Mouse (Mus musculus) stomach, embryonic 14.5 days (tissue): ENCODE data around the gene Gm14548. TPM values are rescaled to one million over a fixed set of nuclear protein-coding genes. Genes with fewer than 3 reads are reported as not detected.
"Not testable (repeated sequence)": the region's sequence is repeated elsewhere in the genome, so short reads cannot be mapped to it uniquely, and the experiment has no call there.

ENCODE experiments used
- ATAC-seq: fragments of 200-750 bp; cut with Nextera tagmentation; 2 replicates; pipeline ENCODE4 v1.8.0; 2017; ENCODE audit warnings: low read depth, moderate TSS enrichment; ENCODE audit not compliant: insufficient number of reproducible peaks, insufficient read depth, low FRiP score
- H3K27ac ChIP-seq: fragments of 300-500 bp; sonication (generic); 2 replicates; pipeline ENCODE4 v1.5.1; 2014; ENCODE audit warnings: mild to moderate bottlenecking, low read length, moderate library complexity, mixed read lengths
- H3K27me3 ChIP-seq: fragments of 300-500 bp; sonication (generic); 2 replicates; pipeline ENCODE4 v1.6.1; 2014; ENCODE audit warnings: low read length, control low read depth, mixed read lengths; ENCODE audit not compliant: control insufficient read depth, insufficient read depth
- H3K36me3 ChIP-seq: fragments of 300-500 bp; sonication (generic); 2 replicates; pipeline ENCODE4 v1.6.1; 2014; ENCODE audit warnings: mild to moderate bottlenecking, control low read depth, low read length, moderate library complexity, mixed read lengths; ENCODE audit not compliant: control insufficient read depth, insufficient read depth
- H3K4me1 ChIP-seq: fragments of 300-500 bp; sonication (generic); 2 replicates; pipeline ENCODE4 v1.6.1; 2014; ENCODE audit warnings: low read length, control low read depth, mixed read lengths; ENCODE audit not compliant: control insufficient read depth, insufficient read depth
- H3K4me2 ChIP-seq: fragments of 300-500 bp; sonication (generic); replicated peaks from 2 replicates; pipeline ENCODE4 v1.6.1; 2014; ENCODE audit warnings: low read depth, low read length, control low read depth
- H3K4me3 ChIP-seq: fragments of 300-500 bp; sonication (generic); 2 replicates; pipeline ENCODE4 v1.5.1; 2014; ENCODE audit warnings: low read depth, low read length, control low read depth
- H3K9ac ChIP-seq: fragments of 300-500 bp; sonication (generic); replicated peaks from 2 replicates; pipeline ENCODE4 v1.6.1; 2014; ENCODE audit warnings: low read depth, mild to moderate bottlenecking, control low read depth, low read length, moderate library complexity, mixed read lengths
- H3K9me3 ChIP-seq: fragments of 300-500 bp; sonication (generic); 2 replicates; pipeline ENCODE4 v1.6.1; 2016; ENCODE audit warnings: low read depth, low read length, control low read depth; ENCODE audit not compliant: control insufficient read depth
- WGBS: fragments of 180-500 bp; shearing (Covaris S2); extraction: QIAGEN DNeasy Blood & Tissue Kit; methylation state at CpG from one replicate; pipeline ENCODE4 v1.1.7; 2014; 5-methylcytosine and 5-hydroxymethylcytosine counted together
- polyA plus RNA-seq: library from polyadenylated mRNA; unstranded; fragments of >200 nt; fragmentation: Nextera tagmentation; extraction: Ambion mirVana; gene quantifications from 2 replicates; pipeline ENCODE4 v1.2.1, GENCODE M21; 2014

Gene Gm14548
- polyA plus RNA-seq, result not detected in 2 replicates

DNA sequence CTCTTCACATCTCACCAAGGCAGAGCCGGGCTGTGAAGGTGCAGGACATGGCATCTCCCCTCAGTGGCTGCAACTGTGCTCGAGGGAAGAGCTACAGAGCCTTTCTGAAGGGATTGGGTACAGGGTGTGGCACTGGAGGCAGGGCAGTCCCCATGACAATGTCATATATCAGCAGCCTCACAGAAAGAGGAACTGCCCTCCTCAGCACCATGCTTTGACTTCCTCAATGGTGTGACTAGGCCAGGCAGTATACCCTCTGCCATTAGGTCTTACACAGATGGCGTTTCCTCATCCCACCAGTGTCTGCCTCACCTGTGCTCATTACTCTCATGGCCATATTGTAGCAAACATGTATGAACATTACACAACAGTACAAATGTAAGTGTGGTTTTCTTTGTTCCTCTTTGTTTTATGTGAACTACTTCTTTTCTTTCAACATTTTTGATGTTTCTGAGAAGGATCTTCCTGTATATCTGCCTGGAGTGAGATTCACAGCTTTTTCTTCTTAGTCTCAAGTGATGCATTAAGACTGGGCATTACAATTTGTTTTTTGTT, at the start of gene Gm14548:
Gene Gm14548, minus strand, starts transcription at position 85 of the 555 bp plus-strand sequence.
- not testable (repeated sequence) for ATAC-seq, H3K9me3 ChIP-seq, H3K27ac ChIP-seq, H3K36me3 ChIP-seq, H3K4me1 ChIP-seq, H3K4me2 ChIP-seq, H3K4me3 ChIP-seq, H3K9ac ChIP-seq, H3K27me3 ChIP-seq
- 59% methylated on average over 3 of the region's 3 CpGs for WGBS

DNA sequence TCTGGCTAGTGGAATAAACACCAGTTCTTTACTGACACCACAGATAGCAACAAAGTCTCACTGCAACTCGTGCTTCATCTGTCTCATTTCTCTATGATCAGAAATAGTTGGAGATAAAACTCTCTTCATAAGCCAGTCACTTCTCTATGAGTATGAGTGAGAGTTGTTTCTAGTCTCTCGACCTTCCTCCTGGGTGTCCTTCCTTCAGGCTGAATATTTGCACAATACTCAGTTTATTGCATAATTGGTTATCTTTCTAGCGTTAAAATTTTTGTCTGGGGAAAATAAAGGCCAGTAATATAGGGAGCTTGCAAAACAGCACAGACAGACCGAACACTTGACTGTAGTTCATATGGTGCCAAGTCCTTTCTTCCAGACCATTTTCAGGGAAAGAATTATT, 48.2 kb upstream of the Gm14548 start:
- no peaks in the 10 kb centered on the region for H3K4me1 ChIP-seq
- ATAC-seq, result no peak
- H3K27me3 ChIP-seq, result no peaks in the 10 kb centered on the region
- 63% methylated on average over 4 of the region's 4 CpGs for WGBS
- no peaks in the 10 kb centered on the region for H3K36me3 ChIP-seq
- no peak overlapping the region for H3K4me3 ChIP-seq
- no peaks in the 10 kb centered on the region for H3K9me3 ChIP-seq
- H3K27ac ChIP-seq, result no peak overlapping the region
- H3K9ac ChIP-seq, result no peak overlapping the region
- no peak overlapping the region for H3K4me2 ChIP-seq

DNA sequence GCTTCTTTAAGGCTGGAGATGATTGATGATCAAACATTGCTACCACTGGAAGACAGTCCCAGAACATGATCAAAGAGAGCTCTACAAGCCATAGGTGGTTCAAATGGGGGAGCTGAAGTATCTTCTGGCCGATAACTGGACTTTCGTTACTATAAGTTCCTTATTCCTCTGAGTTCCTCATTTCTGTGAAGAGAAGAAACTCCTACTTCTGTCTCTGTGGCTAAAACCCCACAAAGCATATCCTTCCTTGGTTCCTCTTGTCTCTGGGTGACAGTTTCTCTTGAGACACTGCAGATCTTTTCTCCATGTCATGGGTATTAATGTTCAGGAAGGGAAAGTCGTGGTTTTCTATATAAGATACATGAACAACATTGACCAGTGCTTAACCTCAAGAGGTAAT, 43.0 kb upstream of the Gm14548 start:
- Histone ChIP-seq H3K36me3 (no peaks in the 10 kb centered on the region), H3K4me2 (no peak overlapping the region), H3K9me3 (no peaks in the 10 kb centered on the region), H3K9ac (no peak overlapping the region), H3K27me3 (no peaks in the 10 kb centered on the region), H3K4me1 (no peaks in the 10 kb centered on the region), H3K4me3 (no peak overlapping the region), H3K27ac (no peak overlapping the region)
- ATAC-seq, result no peak
- WGBS, result 69% methylated on average over 3 of the region's 3 CpGs

DNA sequence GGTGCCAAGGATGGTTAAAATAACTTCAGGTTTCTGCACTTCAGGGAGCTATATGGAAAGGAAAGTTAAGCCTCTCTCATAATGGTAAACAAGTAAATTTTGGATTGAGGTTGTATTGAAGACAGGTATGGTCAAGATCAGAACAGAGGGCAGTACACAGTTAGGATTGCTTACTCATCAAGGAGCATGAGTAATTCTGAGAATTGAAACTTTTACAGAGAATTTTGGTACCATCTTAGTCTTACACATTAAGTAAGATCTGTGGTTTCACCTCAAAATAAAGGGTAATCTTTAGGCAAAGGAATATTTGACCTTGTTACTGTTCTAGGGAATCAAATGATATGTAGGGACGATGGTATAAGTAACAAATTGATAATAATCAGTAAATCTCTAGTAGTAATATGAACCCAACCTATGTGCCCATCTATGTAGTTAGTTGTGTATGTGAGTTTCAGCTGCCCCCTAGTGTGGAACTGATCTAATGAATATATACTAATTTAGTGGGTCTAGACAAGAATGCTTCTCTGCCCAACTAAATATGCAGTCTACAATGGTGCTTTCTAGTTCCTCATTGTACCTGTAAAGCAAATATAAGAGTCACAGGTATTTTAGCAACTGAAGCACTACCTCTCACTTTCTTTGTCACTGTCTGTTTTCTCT, 42.1 kb upstream of the Gm14548 start:
- Histone ChIP-seq H3K4me2 (no peak overlapping the region), H3K36me3 (no peaks in the 10 kb centered on the region), H3K4me1 (no peaks in the 10 kb centered on the region), H3K9me3 (no peaks in the 10 kb centered on the region), H3K27me3 (no peaks in the 10 kb centered on the region), H3K9ac (no peak overlapping the region), H3K27ac (no peak overlapping the region), H3K4me3 (no peak overlapping the region)
- ATAC-seq, result no peak
- 66% methylated on average over 1 of the region's 1 CpGs for WGBS

DNA sequence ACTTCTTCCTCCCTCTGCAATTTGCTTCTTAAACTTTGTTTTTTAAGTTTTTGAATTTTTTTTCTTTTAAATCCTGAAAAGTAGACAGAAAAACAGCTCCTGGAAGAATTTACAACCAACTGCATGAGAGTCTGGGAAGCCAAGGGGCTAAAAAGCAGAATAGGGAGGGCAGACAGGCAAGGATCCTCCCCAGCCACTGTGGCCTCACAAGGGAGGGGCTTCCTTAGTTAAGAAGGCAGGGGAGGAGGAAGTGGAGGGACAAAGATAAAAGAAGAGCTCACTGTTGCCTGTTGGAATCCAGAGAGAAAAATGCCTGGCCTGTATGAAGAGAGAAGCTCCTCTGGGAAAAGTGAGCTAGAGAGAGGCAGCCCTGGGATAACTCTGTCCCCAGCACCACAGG, 37.6 kb upstream of the Gm14548 start:
- not testable (repeated sequence) for H3K9me3 ChIP-seq, H3K4me3 ChIP-seq, H3K27me3 ChIP-seq, H3K4me2 ChIP-seq, H3K36me3 ChIP-seq, H3K9ac ChIP-seq, H3K4me1 ChIP-seq, H3K27ac ChIP-seq, ATAC-seq

DNA sequence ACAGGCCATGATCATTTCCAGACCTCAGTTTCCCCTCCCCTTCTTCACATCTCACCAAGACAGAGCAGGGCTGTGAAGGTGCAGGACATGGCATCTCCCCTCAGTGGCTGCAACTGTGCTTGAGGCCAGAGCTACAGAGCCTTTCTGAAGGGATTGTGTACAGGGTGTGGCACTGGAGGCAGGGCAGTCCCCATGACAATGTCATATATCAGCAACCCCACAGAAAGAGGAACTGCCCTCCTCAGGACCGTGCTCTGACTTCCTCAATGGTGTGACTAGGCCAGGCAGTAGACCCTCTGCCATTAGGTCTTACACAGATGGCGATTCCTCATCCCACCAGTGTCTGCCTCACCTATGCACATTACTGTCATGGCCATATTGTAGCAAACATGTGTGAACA, 17.5 kb upstream of the Gm14548 start, which contains the start of gene Lilra6:
Gene Lilra6, minus strand, starts transcription at position 117 of the 400 bp plus-strand sequence.
- H3K9me3 ChIP-seq, H3K9ac ChIP-seq, H3K27ac ChIP-seq, H3K4me1 ChIP-seq, ATAC-seq, H3K4me2 ChIP-seq, H3K4me3 ChIP-seq, H3K36me3 ChIP-seq, H3K27me3 ChIP-seq: not testable (repeated sequence)
- 64% methylated on average over 2 of the region's 2 CpGs for WGBS

DNA sequence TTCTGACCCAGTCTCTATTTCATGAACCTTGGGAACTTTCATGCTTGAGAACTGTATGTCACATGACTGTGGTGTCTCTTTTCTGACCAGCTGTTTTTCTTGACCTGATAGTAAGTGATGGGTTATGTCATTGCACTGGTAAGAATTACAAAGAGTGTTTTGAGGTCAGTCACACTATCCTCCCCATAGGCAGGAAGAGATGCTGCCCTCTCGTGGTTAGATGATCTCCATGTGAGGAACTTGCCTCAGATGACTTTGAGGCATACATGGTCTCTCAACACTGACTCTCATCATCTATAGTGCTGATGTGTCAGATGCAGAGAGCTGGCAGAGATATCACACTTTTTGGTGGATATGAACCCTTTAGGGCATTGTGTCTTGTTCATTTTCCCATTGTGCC, 5.8 kb upstream of the Gm14548 start:
- Histone ChIP-seq H3K36me3 (no peaks in the 10 kb centered on the region), H3K4me1 (no peaks in the 10 kb centered on the region), H3K27ac (no peak overlapping the region), H3K4me3 (no peak overlapping the region), H3K9ac (no peak overlapping the region), H3K9me3 (no peaks in the 10 kb centered on the region), H3K27me3 (no peaks in the 10 kb centered on the region), H3K4me2 (no peak overlapping the region)
- ATAC-seq, result no peak
- 7% methylated on average over 1 of the region's 1 CpGs for WGBS

DNA sequence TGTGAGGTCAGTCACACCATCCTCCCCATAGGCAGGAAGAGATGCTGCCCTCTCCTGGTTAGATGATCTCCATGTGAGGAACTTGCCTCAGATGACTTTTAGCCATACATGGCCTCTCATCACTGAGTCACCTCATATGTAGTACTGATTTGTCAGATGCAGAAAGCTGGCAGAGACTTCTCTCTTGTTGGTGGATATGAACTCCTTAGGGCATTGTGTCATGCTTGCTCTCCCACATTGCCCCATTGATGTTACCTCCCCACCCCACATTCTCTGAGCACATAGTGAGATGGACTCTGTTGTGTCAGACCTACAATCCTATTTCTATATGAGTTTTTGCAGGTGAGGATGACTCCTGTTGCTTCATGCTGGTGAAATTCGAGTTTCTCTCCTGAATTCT, 22.9 kb downstream of the Gm14548 start:
- not testable (repeated sequence) for H3K9me3 ChIP-seq, H3K27ac ChIP-seq, ATAC-seq, H3K27me3 ChIP-seq, H3K9ac ChIP-seq, H3K4me1 ChIP-seq, H3K36me3 ChIP-seq, H3K4me2 ChIP-seq, H3K4me3 ChIP-seq
- WGBS, result no CpG with 5 or more reads among the region's 1 CpGs

DNA sequence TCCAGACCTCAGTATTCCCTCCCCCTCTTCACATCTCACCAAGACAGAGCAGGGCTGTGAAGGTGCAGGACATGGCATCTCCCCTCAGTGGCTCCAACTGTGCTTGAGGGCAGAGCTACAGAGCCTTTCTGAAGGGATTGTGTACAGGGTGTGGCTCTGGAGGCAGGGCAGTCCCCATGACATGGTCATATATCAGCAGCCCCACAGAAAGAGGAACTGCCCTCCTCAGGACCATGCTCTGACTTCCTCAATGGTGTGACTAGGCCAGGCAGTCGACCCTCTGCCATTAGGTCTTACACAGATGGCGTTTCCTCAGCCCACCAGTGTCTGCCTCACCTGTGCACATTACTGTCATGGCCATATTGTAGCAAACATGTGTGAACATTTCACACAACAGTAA, 53.0 kb downstream of the Gm14548 start, which contains the start of gene Pira2:
Gene Pira2, minus strand, starts transcription at position 101 of the 400 bp plus-strand sequence.
- WGBS, result no CpG with 5 or more reads among the region's 2 CpGs
- not testable (repeated sequence) for H3K27ac ChIP-seq, H3K27me3 ChIP-seq, H3K4me3 ChIP-seq, H3K9me3 ChIP-seq, H3K9ac ChIP-seq, H3K36me3 ChIP-seq, ATAC-seq, H3K4me2 ChIP-seq, H3K4me1 ChIP-seq
